Mouse (Mus musculus) leukemia stem cell, adult 10-12 weeks (primary cell): ENCODE measurements around the gene S100pbp. TPM values are rescaled to one million over a fixed set of nuclear protein-coding genes. Genes with fewer than 3 reads are reported as not detected.

Experiments
- polyA plus RNA-seq: library from polyadenylated mRNA; stranded (reverse); fragments of >175 nt; gene quantifications from 2 replicates; pipeline ENCODE4 v1.2.3, GENCODE M21; 2012; ENCODE audit warnings: low replicate concordance

S100pbp gene
- polyA plus RNA-seq = 2.2 and 3.1 TPM in 2 replicates

GRCm38 (mm10) chr4:129189542-129190519, at the start of gene S100pbp, which contains the start of gene Yars:
TSS of gene S100pbp (minus strand) at chr4:129189727.
TSS of gene Yars (plus strand) at chr4:129189760.

GRCm38 (mm10) chr4:129136579-129137391, 52.7 kb downstream of the S100pbp start, which contains the start of gene Fndc5:
TSS of gene Fndc5 (plus strand) at chr4:129136999.

GRCm38 (mm10) chr4:129121569-129122086, 67.9 kb downstream of the S100pbp start, which contains the start of gene Hpca:
TSS of gene Hpca (minus strand) at chr4:129122036.

GRCm38 (mm10) chr4:129105356-129105755, 84.2 kb downstream of the S100pbp start, which contains the start of gene Tmem54:
TSS of gene Tmem54 (plus strand) at chr4:129105548.

Other genes starting within 250 kb of the S100pbp start
- 0.50 and 0.69 TPM in 2 replicates for gene Azin2, start 227.3 kb downstream of the S100pbp start, polyA plus RNA-seq
- 76.7 and 76.9 TPM in 2 replicates for gene Ak2, start 197.8 kb downstream of the S100pbp start, polyA plus RNA-seq
- 55.8 and 76.4 TPM in 2 replicates for gene Rnf19b, start 131.5 kb downstream of the S100pbp start, polyA plus RNA-seq
- gene Tmem54, start 84.2 kb downstream of the S100pbp start, polyA plus RNA-seq = not detected in 2 replicates
- 0.29 TPM in 1 of 2 replicates, not detected in the other for gene Hpca, start 67.7 kb downstream of the S100pbp start, polyA plus RNA-seq
- gene Fndc5, start 52.7 kb downstream of the S100pbp start, polyA plus RNA-seq = 0.10 and 0.16 TPM in 2 replicates
- 14.7 and 19.7 TPM in 2 replicates for gene Yars, start within 50 bp of the S100pbp start, polyA plus RNA-seq
- 12.3 and 25.0 TPM in 2 replicates for gene C77080, start 71.7 kb upstream of the S100pbp start, polyA plus RNA-seq
- not detected in 2 replicates for gene Sync, start 97.9 kb upstream of the S100pbp start, polyA plus RNA-seq
- 17.5 and 21.9 TPM in 2 replicates for gene Rbbp4, start 145.6 kb upstream of the S100pbp start, polyA plus RNA-seq
- gene Zbtb8os, start 146.0 kb upstream of the S100pbp start, polyA plus RNA-seq = 1.3 and 1.9 TPM in 2 replicates
- gene Zbtb8a, start 188.4 kb upstream of the S100pbp start, polyA plus RNA-seq = 1.1 and 2.3 TPM in 2 replicates